Mouse (Mus musculus) spleen, embryonic (tissue): ENCODE measurements around the gene Lyg1.

Experiments
- CTCF ChIA-PET: fragments of 350-600 bp; sonication (Branson Sonifier 250); formaldehyde crosslinking; loops from one replicate; lab custom pipeline; 2022; lab: Charles Lee

The Lyg1 gene

GRCm38 (mm10) chr1:37954786-37955185, 2.8 kb downstream of the Lyg1 start:
- CTCF ChIA-PET: no interaction called here

- CTCF ChIA-PET: no interaction called here
Measured at GRCm38 (mm10) chr1:37948906-37949305, 8.7 kb downstream of the Lyg1 start.

DNA sequence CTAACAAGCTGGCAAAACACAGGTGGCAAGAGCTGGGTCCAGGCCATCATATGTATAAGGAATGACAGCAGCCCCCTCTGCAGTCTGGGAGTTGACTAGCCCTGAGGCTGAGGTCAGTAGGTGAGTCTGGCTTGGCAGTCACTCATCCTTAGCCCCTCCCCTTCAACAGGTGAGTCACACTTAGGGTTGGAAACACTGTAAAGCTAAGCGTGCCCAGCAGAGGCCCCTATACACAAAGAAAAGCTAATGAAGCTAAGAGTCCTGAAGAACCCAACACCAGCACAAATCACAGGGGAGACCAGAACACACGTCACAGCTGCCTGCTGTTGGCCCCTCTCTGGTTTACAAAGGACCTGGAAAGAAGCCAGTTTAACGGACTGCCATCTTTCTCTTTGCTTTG, 25.8 kb downstream of the Lyg1 start:
- CTCF ChIA-PET: no interaction called here

- CTCF ChIA-PET: no interaction called here
Measured at GRCm38 (mm10) chr1:37925971-37926370, 31.6 kb downstream of the Lyg1 start.

DNA sequence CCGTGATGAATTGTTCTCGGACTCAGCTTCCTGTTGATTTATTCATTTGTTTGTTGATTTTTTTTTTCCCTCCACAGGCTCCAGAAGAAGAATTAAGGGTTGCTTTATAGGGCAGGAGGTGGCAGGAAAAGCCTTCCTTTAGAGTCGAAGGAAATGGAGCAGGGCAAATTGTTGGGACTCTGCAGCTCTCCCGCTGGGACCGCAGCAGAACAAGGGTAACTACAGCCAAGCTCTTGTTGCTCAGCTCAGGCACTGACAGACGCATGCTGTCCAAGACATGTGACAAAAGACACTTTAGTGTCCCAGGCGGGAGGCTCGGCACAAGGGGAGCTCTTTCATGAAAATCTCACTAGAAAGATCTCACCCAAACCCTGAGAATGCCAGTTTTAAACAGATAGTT, 35.0 kb downstream of the Lyg1 start:
- CTCF ChIA-PET: no interaction called here

DNA sequence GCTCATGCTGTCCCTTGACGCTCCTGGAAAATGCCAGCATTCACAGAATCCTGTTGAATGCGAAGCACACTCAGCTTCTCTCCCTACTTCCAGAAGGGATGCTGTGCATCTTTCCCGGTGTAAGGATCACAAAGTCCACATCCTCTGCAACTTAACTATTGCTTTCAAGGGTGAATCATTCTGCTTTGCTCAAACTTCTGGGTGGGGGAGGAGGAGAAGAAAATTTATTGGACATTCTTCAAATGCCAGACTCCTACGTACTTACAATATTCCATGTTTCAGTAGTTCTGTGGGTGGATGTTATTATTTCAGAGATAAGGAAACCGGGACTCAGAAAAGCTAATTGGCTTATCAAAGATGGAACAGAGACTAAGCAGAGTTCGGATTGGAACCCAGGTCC, 39.5 kb downstream of the Lyg1 start:
- CTCF ChIA-PET: no interaction called here

- CTCF ChIA-PET: interaction anchor here (0.6 kb wide), 1 partner anchor 82 kb away, joined by 4 read pairs; no protein-coding TSS in a partner anchor
Measured at GRCm38 (mm10) chr1:37917666-37918065, 39.9 kb downstream of the Lyg1 start.

- CTCF ChIA-PET: no interaction called here
Measured at GRCm38 (mm10) chr1:37916393-37916792, 41.2 kb downstream of the Lyg1 start, which contains the start of gene Lyg2. Gene Lyg2 (minus strand): TSS chr1:37916493.

DNA sequence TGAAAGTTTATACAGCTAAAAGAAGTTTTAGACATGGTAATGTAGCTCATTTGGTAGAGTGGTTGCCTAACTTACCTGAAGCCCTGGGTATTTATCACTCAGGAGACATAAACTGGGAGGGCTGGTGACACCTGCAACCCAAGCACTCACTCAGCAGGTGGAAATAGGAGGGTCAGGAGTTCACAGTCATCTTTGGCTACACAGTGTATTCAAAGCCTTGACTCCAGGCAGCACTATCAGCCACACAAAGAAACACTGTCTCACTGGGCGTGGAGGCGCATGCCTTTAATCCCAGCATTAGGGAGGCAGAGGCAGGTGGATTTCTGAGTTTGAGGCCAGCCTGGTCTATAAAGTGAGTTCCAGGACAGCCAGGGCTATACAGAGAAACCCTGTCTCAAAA, 44.8 kb downstream of the Lyg1 start:
- CTCF ChIA-PET: interaction anchor here (0.6 kb wide), 1 partner anchor 482 kb away, joined by 3 read pairs; no protein-coding TSS in a partner anchor

DNA sequence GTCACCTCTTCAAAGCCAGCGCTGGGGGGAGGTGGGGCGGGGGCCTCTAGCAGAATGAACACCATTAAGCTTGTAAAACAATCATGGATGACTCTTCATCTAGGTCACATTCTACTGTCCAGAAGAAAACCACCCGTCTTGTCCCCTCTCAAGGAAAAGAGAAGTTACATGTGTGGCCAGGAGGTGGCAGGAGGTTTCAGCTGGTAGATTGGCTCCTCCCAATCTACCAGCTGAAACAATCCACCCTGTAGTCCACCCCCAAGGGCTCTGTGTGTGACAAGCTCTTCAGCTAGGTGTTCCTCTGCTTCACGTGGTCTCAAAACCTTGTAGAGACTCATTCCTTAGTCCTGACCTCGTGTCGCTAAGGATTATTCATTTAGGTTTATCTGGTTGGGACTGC, 54.4 kb downstream of the Lyg1 start:
- CTCF ChIA-PET: interaction anchor here (0.6 kb wide), 1 partner anchor 230 kb away, joined by 3 read pairs; no protein-coding TSS in a partner anchor

- CTCF ChIA-PET: no interaction called here
Measured at GRCm38 (mm10) chr1:37900288-37900687, 57.3 kb downstream of the Lyg1 start.

DNA sequence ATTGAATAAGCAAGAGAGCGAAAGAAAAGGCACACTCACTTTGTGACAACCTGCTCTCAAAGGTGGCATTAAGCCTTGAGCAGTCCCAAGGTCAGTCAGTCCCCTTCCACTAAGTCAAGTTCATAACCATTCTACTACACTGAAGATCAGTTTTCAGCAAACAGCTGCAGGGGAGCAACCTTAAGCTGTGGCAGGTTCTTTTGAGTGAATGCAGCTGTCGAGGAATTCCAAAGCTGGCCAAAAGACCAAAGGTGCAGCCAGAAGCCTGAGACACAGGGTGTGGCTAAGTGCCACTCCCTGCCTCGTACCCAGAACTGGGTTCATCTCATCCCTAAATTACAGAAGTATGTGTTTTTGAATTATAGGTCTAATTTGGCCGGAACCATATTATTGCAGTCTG, 57.7 kb downstream of the Lyg1 start:
- CTCF ChIA-PET: interaction anchor here (0.6 kb wide), 1 partner anchor 86 kb away, joined by 3 read pairs; no protein-coding TSS in a partner anchor
